In genomic region chr1:60853330-60853956, GRCm38 (mm10) we compare ENCODE assay signal across 19 mouse cellular contexts. TPM values are rescaled to one million over a fixed set of nuclear protein-coding genes. Genes with fewer than 3 reads are reported as not detected.
A peak's percentile ranks its signal among the peaks of the same experiment; 100 is the strongest.
DNase-seq lines count a peak whose midpoint lies in the region; ATAC-seq and TF ChIP-seq lines count a peak whose summit lies in the region.
"Had no signal": no experiment of that assay in that cellular context is flagged by ENCODE, and none has a peak within 500 bp of the region (broad histone marks: within the 10 kb centered on the region; RNA-seq: fewer than 3 reads in every experiment).

No protein-coding gene starts in this region.

- H3K4me1 ChIP-seq in hindbrain, postnatal 0 days (ENCODE audit: insufficient read depth, low read length), result peaks cover 4% of the 10 kb centered on the region
- H3K4me1 ChIP-seq in hindbrain, embryonic 16.5 days (ENCODE audit: control insufficient read depth, insufficient read depth, low read depth, low read length), result peaks cover 3% of the 10 kb centered on the region
- H3K4me1 ChIP-seq in brown adipose tissue, adult 24 weeks (ENCODE audit: control insufficient read depth, insufficient read depth, insufficient read length, low read length), result peaks cover 16% of the 10 kb centered on the region; the same call in 1 of the 2 replicates
- H3K4me1 ChIP-seq: stomach, embryonic 15.5 days had no signal

- no peak overlapping the region for H3K27ac ChIP-seq in hindbrain, postnatal 0 days
- H3K27ac ChIP-seq in hindbrain, embryonic 16.5 days (ENCODE audit: low read depth, low read length), result no peak overlapping the region
- 0 out of 2 replicates have a peak overlapping the region, but pooled peaks have one; percentile 12 for H3K27ac ChIP-seq in brown adipose tissue, adult 24 weeks (replicated peaks; ENCODE audit: low read depth, low read length)
- H3K27ac ChIP-seq: forebrain, embryonic 15.5 days; liver, embryonic 15.5 days; stomach, embryonic 15.5 days had no signal

- no peak overlapping the region for H3K9ac ChIP-seq in hindbrain, postnatal 0 days (replicated peaks; ENCODE audit: low read length)
- no peak overlapping the region for H3K9ac ChIP-seq in hindbrain, embryonic 16.5 days (ENCODE audit: low read depth, low read length)
- H3K9ac ChIP-seq: forebrain, embryonic 15.5 days; liver, embryonic 15.5 days; stomach, embryonic 15.5 days had no signal

- H3K4me2 ChIP-seq in hindbrain, postnatal 0 days (ENCODE audit: low read depth, low read length), result no peak overlapping the region
- H3K4me2 ChIP-seq in hindbrain, embryonic 16.5 days (ENCODE audit: low read length), result no peak overlapping the region
- H3K4me2 ChIP-seq: forebrain, embryonic 15.5 days; liver, embryonic 15.5 days; stomach, embryonic 15.5 days had no signal

- no peak for DNase-seq in hindbrain, postnatal 0 days (ENCODE audit: low spot score)
- peak; percentile 70 for DNase-seq in CD4-positive helper T cell, adult 2 months (ENCODE audit: low read depth, low spot score)
- DNase-seq in CD8-positive naive resting alpha-beta T cell, adult 2 months (ENCODE audit: low read depth in 2 of 2, low spot score in 2 of 2), result peak; percentile 22 to 23
- DNase-seq in left cerebral cortex, postnatal 4 days, result no peak
- DNase-seq in adrenal gland, adult 18-20 months (ENCODE audit: low spot score in 2 of 2), result no peak
- DNase-seq: adrenal gland, postnatal 10 days; cerebellum, postnatal 36 days; right cerebral cortex, postnatal 14 days had no signal

- intact Hi-C loops in left cerebral cortex, postnatal 4 days (cut with DNase I), result loop anchor here (10.0 kb wide), 1 partner anchor 359 kb away; no protein-coding TSS in a partner anchor

- 48% methylated on average over 7 of the region's 7 CpGs for WGBS in hindbrain, postnatal 0 days
- 44% methylated on average over 7 of the region's 7 CpGs for WGBS in hindbrain, embryonic 16.5 days

- no peak for TF ChIP-seq CTCF in hindbrain, postnatal 0 days (IDR thresholded peaks at IDR 0.05; ENCODE audit: low read depth)

- no peaks in the 10 kb centered on the region for H3K9me3 ChIP-seq in hindbrain, postnatal 0 days (ENCODE audit: low read length)
- H3K9me3 ChIP-seq in hindbrain, embryonic 16.5 days (ENCODE audit: control insufficient read depth, low read length), result no peaks in the 10 kb centered on the region
- H3K9me3 ChIP-seq: forebrain, embryonic 15.5 days; liver, embryonic 15.5 days; stomach, embryonic 15.5 days had no signal

- no peaks in the 10 kb centered on the region for H3K27me3 ChIP-seq in hindbrain, postnatal 0 days (ENCODE audit: insufficient read depth, low read length)
- H3K27me3 ChIP-seq in hindbrain, embryonic 16.5 days (replicated peaks; ENCODE audit: control insufficient read depth, insufficient read depth, low read length), result no peaks in the 10 kb centered on the region
- H3K27me3 ChIP-seq: forebrain, embryonic 15.5 days; liver, embryonic 15.5 days; stomach, embryonic 15.5 days had no signal

- H3K36me3 ChIP-seq in hindbrain, postnatal 0 days (ENCODE audit: insufficient read depth, low read length), result no peaks in the 10 kb centered on the region
- no peaks in the 10 kb centered on the region for H3K36me3 ChIP-seq in hindbrain, embryonic 16.5 days (ENCODE audit: control insufficient read depth, insufficient read depth, low read length)
- H3K36me3 ChIP-seq: forebrain, embryonic 15.5 days; liver, embryonic 15.5 days; stomach, embryonic 15.5 days had no signal

- no peak overlapping the region for H3K4me3 ChIP-seq in hindbrain, postnatal 0 days (ENCODE audit: low read length)
- H3K4me3 ChIP-seq in hindbrain, embryonic 16.5 days (ENCODE audit: low read length), result no peak overlapping the region
- H3K4me3 ChIP-seq in brown adipose tissue, adult 24 weeks (ENCODE audit: insufficient read depth, low read depth, low read length), result no peak overlapping the region
- H3K4me3 ChIP-seq: forebrain, embryonic 15.5 days; liver, embryonic 15.5 days; stomach, embryonic 15.5 days had no signal

- peak; percentile 19; the same call in 1 of the 2 replicates for ATAC-seq in hindbrain, postnatal 0 days
- no peak for ATAC-seq in hindbrain, embryonic 16.5 days
- no peak for ATAC-seq in megakaryocyte progenitor cell, adult 5-6 weeks (replicated peaks; ENCODE audit: poor library complexity)
- ATAC-seq: forebrain, embryonic 15.5 days had no signal

RNA-seq across cellular contexts. Expression of gene Ctla4, which starts 33.4 kb away (rescaled TPM):
- total RNA-seq in hindbrain, postnatal 0 days (2014; rRNA removed), result not detected in 2 replicates
- not detected in 2 replicates for polyA plus RNA-seq in hindbrain, postnatal 0 days (2015; fragmentation: Nextera tagmentation; extraction: Ambion mirVana)
- not detected in 2 replicates for polyA plus RNA-seq in hindbrain, embryonic 16.5 days (2015; fragmentation: Nextera tagmentation; extraction: Ambion mirVana)
- not detected in 2 replicates for polyA plus RNA-seq in brown adipose tissue, adult 24 weeks (2012; ENCODE audit: insufficient read depth, insufficient read length, missing spikeins)
- 0.07 TPM in 1 of 2 replicates, not detected in the other for total RNA-seq in megakaryocyte progenitor cell, adult 5-6 weeks (2015)
- not detected in 2 replicates for total RNA-seq in megakaryocyte progenitor cell, adult 5-6 weeks (2017)
- not detected for total RNA-seq in left cerebral cortex, postnatal 4 days (2021)
- not detected for total RNA-seq in adrenal gland, adult 18-20 months (2021)
- total RNA-seq: gastrocnemius, adult 8-10 months; layer of hippocampus, adult 8-10 months; left cerebral cortex, postnatal 36 days had no signal
- polyA plus RNA-seq: forebrain, embryonic 15.5 days; hindbrain, embryonic 11.5 days; kidney, embryonic 14.5 days; liver, embryonic 15.5 days; stomach, embryonic 15.5 days had no signal

Comparison
In these comparisons a context has a peak if more than half of its experiments do, and no peak if none do; other contexts are left out.
1. DNase-seq: peak in CD4-positive helper T cell, adult 2 months (single experiment) and CD8-positive naive resting alpha-beta T cell, adult 2 months (2 of 2); none in hindbrain, postnatal 0 days (single experiment), left cerebral cortex, postnatal 4 days (single experiment) and adrenal gland, adult 18-20 months (0 of 2).